8 mouse cellular contexts compared by ENCODE assay signal in the genomic region with DNA sequence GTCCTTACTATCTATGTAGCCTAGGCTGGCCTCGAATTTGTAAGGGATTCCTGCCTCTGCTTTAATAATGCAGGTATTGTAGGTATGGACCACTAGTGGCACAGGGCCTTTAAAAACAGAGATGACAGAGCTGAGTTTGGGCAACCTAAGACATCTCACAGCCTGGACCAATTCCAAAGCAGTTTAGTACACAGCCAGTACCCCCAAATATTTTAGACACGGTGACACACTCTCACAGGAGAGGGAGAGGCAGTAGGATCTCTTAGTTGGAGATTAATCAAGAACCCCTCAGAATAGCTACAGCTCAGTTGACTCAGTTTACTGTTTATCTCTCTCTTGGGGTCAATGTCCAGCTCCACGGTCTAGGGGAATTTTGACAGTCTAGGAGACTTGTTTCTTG. TPM values are rescaled to one million over a fixed set of nuclear protein-coding genes. Genes with fewer than 3 reads are reported as not detected.
A peak's percentile ranks its signal among the peaks of the same experiment; 100 is the strongest.
DNase-seq lines count a peak whose midpoint lies in the region; ATAC-seq and TF ChIP-seq lines count a peak whose summit lies in the region.

No protein-coding gene starts in this region.

- H3K9ac ChIP-seq in forebrain, embryonic 13.5 days: peak overlapping the region; percentile 88
- peak overlapping the region; percentile 92 for H3K9ac ChIP-seq in liver, postnatal 0 days (replicated peaks)

- H3K4me3 ChIP-seq in gastrocnemius, adult 2 months: peak overlapping the region; percentile 72
- peak overlapping the region; percentile 56 for H3K4me3 ChIP-seq in C2C12 (ENCODE audit: insufficient read depth, poor library complexity, severe bottlenecking)
- peak overlapping the region; percentile 58 for H3K4me3 ChIP-seq in forebrain, embryonic 13.5 days
- H3K4me3 ChIP-seq in liver, postnatal 0 days (ENCODE audit: low read depth, low read length): peak overlapping the region; percentile 65

- intact Hi-C loops in gastrocnemius, adult 2 months (cut with DNase I): no loop called here

- peak overlapping the region; percentile 82 for H3K4me2 ChIP-seq in forebrain, embryonic 13.5 days
- peak overlapping the region; percentile 87 for H3K4me2 ChIP-seq in liver, postnatal 0 days (ENCODE audit: low read depth, low read length)

- TF ChIP-seq CTCF in gastrocnemius, adult 2 months (IDR thresholded peaks at IDR 0.05): no peak
- no peak for TF ChIP-seq CTCF in C2C12 (IDR thresholded peaks at IDR 0.05; ENCODE audit: control insufficient read depth, insufficient read depth, insufficient read length)
- TF ChIP-seq CTCF in liver, postnatal 0 days (IDR thresholded peaks at IDR 0.05; ENCODE audit: low read depth): no peak

- DNase-seq in gastrocnemius, adult 2 months: no peak
- no peak for DNase-seq in gastrocnemius, adult 8-10 months (ENCODE audit: low spot score in 2 of 2)
- DNase-seq in liver, postnatal 0 days: no peak
- DNase-seq in retina, embryonic 14.5 days (ENCODE audit: low spot score): no peak
- no peak for DNase-seq in left cerebral cortex, adult 18-20 months (ENCODE audit: low spot score in 2 of 2)

- no peak for TF ChIP-seq EP300 in liver, postnatal 0 days (IDR thresholded peaks at IDR 0.05; ENCODE audit: low read depth)

- H3K27ac ChIP-seq in gastrocnemius, adult 2 months: peak overlapping the region; percentile 100
- peak overlapping the region; percentile 95 for H3K27ac ChIP-seq in forebrain, embryonic 13.5 days
- peak overlapping the region; percentile 88 for H3K27ac ChIP-seq in liver, postnatal 0 days (ENCODE audit: low read depth)

- peaks cover 15% of the 10 kb centered on the region for H3K79me2 ChIP-seq in C2C12 (ENCODE audit: control insufficient read depth, insufficient read depth)

- H3K27me3 ChIP-seq in C2C12 (ENCODE audit: control insufficient read depth, insufficient read depth, insufficient read length): peaks cover 2% of the 10 kb centered on the region
- H3K27me3 ChIP-seq in forebrain, embryonic 13.5 days: no peaks in the 10 kb centered on the region
- no peaks in the 10 kb centered on the region for H3K27me3 ChIP-seq in liver, postnatal 0 days (ENCODE audit: insufficient read depth, low read length)

- H3K4me1 ChIP-seq in forebrain, embryonic 13.5 days: peaks cover 17% of the 10 kb centered on the region
- peaks cover 38% of the 10 kb centered on the region for H3K4me1 ChIP-seq in liver, postnatal 0 days (ENCODE audit: insufficient read depth)

- no peaks in the 10 kb centered on the region for H3K36me3 ChIP-seq in C2C12 (ENCODE audit: control insufficient read depth, insufficient read depth)
- peaks cover 4% of the 10 kb centered on the region; the same call in 1 of the 2 replicates for H3K36me3 ChIP-seq in forebrain, embryonic 13.5 days (ENCODE audit: poor library complexity, severe bottlenecking)
- H3K36me3 ChIP-seq in liver, postnatal 0 days (replicated peaks; ENCODE audit: insufficient read depth, low read length): peaks cover 2% of the 10 kb centered on the region; the same call in 1 of the 2 replicates

- peaks cover 5% of the 10 kb centered on the region for H3K79me3 ChIP-seq in C2C12 (ENCODE audit: low read depth)

- no peaks in the 10 kb centered on the region for H3K9me3 ChIP-seq in forebrain, embryonic 13.5 days (replicated peaks)
- no peaks in the 10 kb centered on the region for H3K9me3 ChIP-seq in liver, postnatal 0 days (ENCODE audit: low read length)

- peak overlapping the region; percentile 76 for H3ac ChIP-seq in C2C12 (ENCODE audit: control insufficient read depth, insufficient read length, low read depth)

- no peak for ATAC-seq in forebrain, embryonic 13.5 days
- ATAC-seq in liver, postnatal 0 days: no peak
- no peak for ATAC-seq in CD4-positive, CD25-positive, alpha-beta regulatory T cell, adult 4 months

- 36% methylated on average over 3 of the region's 3 CpGs for WGBS in forebrain, embryonic 13.5 days
- WGBS in liver, postnatal 0 days (ENCODE audit: insufficient replicate concordance): 22% methylated on average over 3 of the region's 3 CpGs

TF ChIP-seq in C2C12, 6 proteins besides CTCF, POLR2A, EP300 and RAD21:
- no peak for TF ChIP-seq FOSL1 (IDR thresholded peaks at IDR 0.05; ENCODE audit: insufficient read depth, low read length, poor library complexity, severe bottlenecking)
- TF ChIP-seq USF1 (IDR thresholded peaks at IDR 0.05; ENCODE audit: low read depth): no peak
- no peak for TF ChIP-seq CEBPB (IDR thresholded peaks at IDR 0.05; ENCODE audit: low read depth)
- TF ChIP-seq MYOD1 (IDR thresholded peaks at IDR 0.05; ENCODE audit: control insufficient read depth, insufficient read length, low read depth): no peak
- TF ChIP-seq MAX (IDR thresholded peaks at IDR 0.05): no peak
- no peak for TF ChIP-seq MYOG (IDR thresholded peaks at IDR 0.05; ENCODE audit: control insufficient read depth, extremely low read depth, insufficient read length)

RNA-seq across cellular contexts. Expression of a gene that starts 0.8 kb away (rescaled TPM):
- 1 to 10 TPM; 5.1 to 5.3 TPM for total RNA-seq in gastrocnemius, adult 2 months (2021)
- total RNA-seq in gastrocnemius, adult 8-10 months (2022): 1 to 10 TPM; 2.6 to 3.9 (median 3.2) TPM
- polyA plus RNA-seq in C2C12 (2012; fragmentation: generic; extraction: Trizol): 5.0 TPM
- polyA plus RNA-seq in forebrain, embryonic 13.5 days (2015; fragmentation: Nextera tagmentation; extraction: Ambion mirVana): 32.0 and 35.0 TPM in 2 replicates
- 9.2 and 10.2 TPM in 2 replicates for polyA plus RNA-seq in liver, postnatal 0 days (2015; fragmentation: Nextera tagmentation; extraction: Ambion mirVana)
- 10 to 100 TPM; 24.4 to 48.3 TPM for polyA plus RNA-seq in CD4-positive, CD25-positive, alpha-beta regulatory T cell, adult 4 months (2017; shearing (Covaris generic))
- total RNA-seq in left cerebral cortex, adult 18-20 months (2021): 10 to 100 TPM; 12.7 to 15.2 TPM

RNA-seq across cellular contexts. Expression of a gene that starts 3.8 kb away (rescaled TPM):
- not detected for total RNA-seq in gastrocnemius, adult 2 months (2021)
- not detected for total RNA-seq in gastrocnemius, adult 8-10 months (2022)
- not detected for polyA plus RNA-seq in C2C12 (2012; fragmentation: generic; extraction: Trizol)
- polyA plus RNA-seq in forebrain, embryonic 13.5 days (2015; fragmentation: Nextera tagmentation; extraction: Ambion mirVana): not detected in 2 replicates
- not detected in 2 replicates for polyA plus RNA-seq in liver, postnatal 0 days (2015; fragmentation: Nextera tagmentation; extraction: Ambion mirVana)
- polyA plus RNA-seq in CD4-positive, CD25-positive, alpha-beta regulatory T cell, adult 4 months (2017; shearing (Covaris generic)): not detected
- not detected for total RNA-seq in left cerebral cortex, adult 18-20 months (2021)

RNA-seq across cellular contexts. Expression of a gene that starts 19.9 kb away (rescaled TPM):
- 10 to 100 TPM; 35.1 to 52.1 TPM for total RNA-seq in gastrocnemius, adult 2 months (2021)
- 10 to 100 TPM; 51.0 to 56.9 (median 52.2) TPM for total RNA-seq in gastrocnemius, adult 8-10 months (2022)
- 102 TPM for polyA plus RNA-seq in C2C12 (2012; fragmentation: generic; extraction: Trizol)
- polyA plus RNA-seq in forebrain, embryonic 13.5 days (2015; fragmentation: Nextera tagmentation; extraction: Ambion mirVana): 230 and 237 TPM in 2 replicates
- 110 and 121 TPM in 2 replicates for polyA plus RNA-seq in liver, postnatal 0 days (2015; fragmentation: Nextera tagmentation; extraction: Ambion mirVana)
- 100 to 1,000 TPM; 116 to 120 TPM for polyA plus RNA-seq in CD4-positive, CD25-positive, alpha-beta regulatory T cell, adult 4 months (2017; shearing (Covaris generic))
- total RNA-seq in left cerebral cortex, adult 18-20 months (2021): 10 to 100 TPM; 65.8 to 68.7 TPM

RNA-seq across cellular contexts. Expression of a gene that starts 32.0 kb away (rescaled TPM):
- 1 to 10 TPM; 3.2 to 4.5 TPM for total RNA-seq in gastrocnemius, adult 2 months (2021)
- 1 to 10 TPM; 1.6 to 4.5 (median 2.4) TPM for total RNA-seq in gastrocnemius, adult 8-10 months (2022)
- polyA plus RNA-seq in C2C12 (2012; fragmentation: generic; extraction: Trizol): 3.9 TPM
- polyA plus RNA-seq in forebrain, embryonic 13.5 days (2015; fragmentation: Nextera tagmentation; extraction: Ambion mirVana): 14.5 and 15.3 TPM in 2 replicates
- polyA plus RNA-seq in liver, postnatal 0 days (2015; fragmentation: Nextera tagmentation; extraction: Ambion mirVana): 11.3 and 12.1 TPM in 2 replicates
- polyA plus RNA-seq in CD4-positive, CD25-positive, alpha-beta regulatory T cell, adult 4 months (2017; shearing (Covaris generic)): 10 to 100 TPM; 58.1 to 92.7 TPM
- total RNA-seq in left cerebral cortex, adult 18-20 months (2021): 10 to 100 TPM; 28.2 to 29.9 TPM

RNA-seq across cellular contexts. Expression of a gene that starts 33.9 kb away (rescaled TPM):
- not detected for total RNA-seq in gastrocnemius, adult 2 months (2021)
- total RNA-seq in gastrocnemius, adult 8-10 months (2022): not detected
- not detected for polyA plus RNA-seq in C2C12 (2012; fragmentation: generic; extraction: Trizol)
- 0.14 TPM in 1 of 2 replicates, not detected in the other for polyA plus RNA-seq in forebrain, embryonic 13.5 days (2015; fragmentation: Nextera tagmentation; extraction: Ambion mirVana)
- 1,289 and 1,338 TPM in 2 replicates for polyA plus RNA-seq in liver, postnatal 0 days (2015; fragmentation: Nextera tagmentation; extraction: Ambion mirVana)
- not detected for polyA plus RNA-seq in CD4-positive, CD25-positive, alpha-beta regulatory T cell, adult 4 months (2017; shearing (Covaris generic))
- not detected for total RNA-seq in left cerebral cortex, adult 18-20 months (2021)
